Comparison of ENCODE assay signal across 8 mouse cellular contexts in genomic region chr16:76224901-76225586, GRCm38 (mm10).
DNase-seq lines count a peak whose midpoint lies in the region; ATAC-seq and TF ChIP-seq lines count a peak whose summit lies in the region.

No protein-coding gene starts in this region.

- H3K9ac ChIP-seq in neural tube, embryonic 15.5 days (replicated peaks) = no peak overlapping the region
- no peak overlapping the region for H3K9ac ChIP-seq in intestine, postnatal 0 days (ENCODE audit: low read depth, low read length)
- H3K9ac ChIP-seq in liver, embryonic 16.5 days (ENCODE audit: low read depth, low read length) = no peak overlapping the region; the same call in 1 of the 2 replicates
- no peak overlapping the region for H3K9ac ChIP-seq in stomach, postnatal 0 days (ENCODE audit: low read length)

- no peak overlapping the region for H3K27ac ChIP-seq in neural tube, embryonic 15.5 days (replicated peaks)
- H3K27ac ChIP-seq in intestine, postnatal 0 days (ENCODE audit: low read depth, low read length) = peak overlapping the region; percentile 80
- H3K27ac ChIP-seq in liver, embryonic 16.5 days (ENCODE audit: low read length) = peak overlapping the region; percentile 66
- H3K27ac ChIP-seq in stomach, postnatal 0 days (replicated peaks) = no peak overlapping the region

- H3K9me3 ChIP-seq in neural tube, embryonic 15.5 days (replicated peaks) = no peaks in the 10 kb centered on the region
- H3K9me3 ChIP-seq in intestine, postnatal 0 days (ENCODE audit: control insufficient read depth) = no peaks in the 10 kb centered on the region
- H3K9me3 ChIP-seq in liver, embryonic 16.5 days (replicated peaks; ENCODE audit: control insufficient read depth, low read length) = no peaks in the 10 kb centered on the region
- no peaks in the 10 kb centered on the region for H3K9me3 ChIP-seq in stomach, postnatal 0 days (ENCODE audit: control insufficient read depth, low read length)

- TF ChIP-seq CTCF in intestine, postnatal 0 days (IDR thresholded peaks at IDR 0.05; ENCODE audit: low read depth) = no peak
- no peak for TF ChIP-seq CTCF in stomach, postnatal 0 days (IDR thresholded peaks at IDR 0.05; ENCODE audit: low read depth)

- no peak overlapping the region for H3K4me2 ChIP-seq in neural tube, embryonic 15.5 days
- H3K4me2 ChIP-seq in intestine, postnatal 0 days (replicated peaks; ENCODE audit: low read depth) = peak overlapping the region; percentile 47; the same call in 1 of the 2 replicates
- peak overlapping the region; percentile 11 for H3K4me2 ChIP-seq in liver, embryonic 16.5 days (ENCODE audit: low read depth, low read length)
- no peak overlapping the region for H3K4me2 ChIP-seq in stomach, postnatal 0 days (replicated peaks; ENCODE audit: low read depth)

- WGBS in neural tube, embryonic 15.5 days = 16% methylated on average over 9 of the region's 9 CpGs
- WGBS in intestine, postnatal 0 days = 21% methylated on average over 9 of the region's 9 CpGs
- 49% methylated on average over 9 of the region's 9 CpGs for WGBS in liver, embryonic 16.5 days (ENCODE audit: insufficient replicate concordance)
- WGBS in stomach, postnatal 0 days = 27% methylated on average over 9 of the region's 9 CpGs

- no peaks in the 10 kb centered on the region for H3K4me1 ChIP-seq in neural tube, embryonic 15.5 days
- peaks cover 8% of the 10 kb centered on the region; the same call in 1 of the 2 replicates for H3K4me1 ChIP-seq in intestine, postnatal 0 days (replicated peaks; ENCODE audit: control insufficient read depth, insufficient read depth, low read length)
- peaks cover 3% of the 10 kb centered on the region; the same call in 1 of the 2 replicates for H3K4me1 ChIP-seq in liver, embryonic 16.5 days (ENCODE audit: control insufficient read depth, low read depth, low read length)
- H3K4me1 ChIP-seq in stomach, postnatal 0 days (replicated peaks; ENCODE audit: control insufficient read depth, insufficient read depth) = 0 out of 2 replicates have a peak, but pooled peaks cover 4% of the 10 kb centered on the region

- peak; percentile 53 for DNase-seq in neural tube, embryonic 10.5 days (ENCODE audit: extremely low spot score, low spot score)
- no peak for DNase-seq in stomach, postnatal 0 days (ENCODE audit: low spot score)
- no peak for DNase-seq in frontal cortex, postnatal 10 days (ENCODE audit: low spot score in 2 of 2)
- DNase-seq in spleen, adult 12 weeks (ENCODE audit: low spot score) = no peak
- no peak for DNase-seq in right cerebral cortex, postnatal 25 days

- no peak for ATAC-seq in neural tube, embryonic 15.5 days (ENCODE audit: low FRiP score)
- peak; percentile 72 for ATAC-seq in intestine, postnatal 0 days
- peak; percentile 73 for ATAC-seq in liver, embryonic 16.5 days (ENCODE audit: low read depth)
- peak; percentile 56 for ATAC-seq in stomach, postnatal 0 days (ENCODE audit: low FRiP score, low TSS enrichment)

- H3K27me3 ChIP-seq in neural tube, embryonic 15.5 days (replicated peaks) = no peaks in the 10 kb centered on the region
- H3K27me3 ChIP-seq in intestine, postnatal 0 days (replicated peaks; ENCODE audit: control insufficient read depth, insufficient read depth, low read length) = no peaks in the 10 kb centered on the region
- no peaks in the 10 kb centered on the region for H3K27me3 ChIP-seq in liver, embryonic 16.5 days (ENCODE audit: control insufficient read depth, insufficient read depth, low read depth, low read length)
- H3K27me3 ChIP-seq in stomach, postnatal 0 days (ENCODE audit: control insufficient read depth, insufficient read depth, low read length) = no peaks in the 10 kb centered on the region

- no peak overlapping the region for H3K4me3 ChIP-seq in neural tube, embryonic 15.5 days (replicated peaks)
- H3K4me3 ChIP-seq in intestine, postnatal 0 days (ENCODE audit: low read depth, low read length) = no peak overlapping the region; the same call in 1 of the 2 replicates
- no peak overlapping the region for H3K4me3 ChIP-seq in liver, embryonic 16.5 days (ENCODE audit: low read depth, low read length)
- H3K4me3 ChIP-seq in stomach, postnatal 0 days (ENCODE audit: low read depth, low read length) = no peak overlapping the region

- no peaks in the 10 kb centered on the region for H3K36me3 ChIP-seq in neural tube, embryonic 15.5 days
- H3K36me3 ChIP-seq in intestine, postnatal 0 days (ENCODE audit: control insufficient read depth, insufficient read depth) = no peaks in the 10 kb centered on the region
- H3K36me3 ChIP-seq in liver, embryonic 16.5 days (ENCODE audit: control insufficient read depth, insufficient read depth) = no peaks in the 10 kb centered on the region
- H3K36me3 ChIP-seq in stomach, postnatal 0 days (ENCODE audit: control insufficient read depth, insufficient read depth, low read length) = no peaks in the 10 kb centered on the region

- no peak for TF ChIP-seq EP300 in stomach, postnatal 0 days (optimal IDR thresholded peaks at IDR 0.05)

Comparison
In these comparisons a context has a peak if more than half of its experiments do, and no peak if none do; other contexts are left out.
1. H3K27ac ChIP-seq: peak in intestine, postnatal 0 days (single experiment) and liver, embryonic 16.5 days (single experiment); none in neural tube, embryonic 15.5 days (single experiment) and stomach, postnatal 0 days (single experiment).
2. H3K4me2 ChIP-seq: peak in intestine, postnatal 0 days (single experiment) and liver, embryonic 16.5 days (single experiment); none in neural tube, embryonic 15.5 days (single experiment) and stomach, postnatal 0 days (single experiment).